Mouse (Mus musculus) granulocyte monocyte progenitor cell, adult 5-6 weeks (primary cell): ENCODE data around the gene Cxcl12. TPM values are rescaled to one million over a fixed set of nuclear protein-coding genes. Genes with fewer than 3 reads are reported as not detected.

Experiments used
- ATAC-seq: replicated peaks from 2 replicates; pipeline ENCODE4 v1.8.0; 2016; ENCODE audit warnings: mild to moderate bottlenecking, moderate TSS enrichment, inconsistent platforms; ENCODE audit not compliant: poor library complexity, severe bottlenecking
- total RNA-seq, 2 experiments: library from RNA; stranded (forward) in 1 of 2; stranded (reverse) in 1 of 2; fragments of 200-712, 200-1000 nt in 1 of 2; fragments of >200 nt in 1 of 2; fragmentation: Nextera tagmentation in 1 of 2; gene quantifications; 2 replicates each; pipeline ENCODE4 v1.2.3; 2014 to 2017

The Cxcl12 gene
- total RNA-seq, 2 experiments from 2014 or later: not detected

DNA sequence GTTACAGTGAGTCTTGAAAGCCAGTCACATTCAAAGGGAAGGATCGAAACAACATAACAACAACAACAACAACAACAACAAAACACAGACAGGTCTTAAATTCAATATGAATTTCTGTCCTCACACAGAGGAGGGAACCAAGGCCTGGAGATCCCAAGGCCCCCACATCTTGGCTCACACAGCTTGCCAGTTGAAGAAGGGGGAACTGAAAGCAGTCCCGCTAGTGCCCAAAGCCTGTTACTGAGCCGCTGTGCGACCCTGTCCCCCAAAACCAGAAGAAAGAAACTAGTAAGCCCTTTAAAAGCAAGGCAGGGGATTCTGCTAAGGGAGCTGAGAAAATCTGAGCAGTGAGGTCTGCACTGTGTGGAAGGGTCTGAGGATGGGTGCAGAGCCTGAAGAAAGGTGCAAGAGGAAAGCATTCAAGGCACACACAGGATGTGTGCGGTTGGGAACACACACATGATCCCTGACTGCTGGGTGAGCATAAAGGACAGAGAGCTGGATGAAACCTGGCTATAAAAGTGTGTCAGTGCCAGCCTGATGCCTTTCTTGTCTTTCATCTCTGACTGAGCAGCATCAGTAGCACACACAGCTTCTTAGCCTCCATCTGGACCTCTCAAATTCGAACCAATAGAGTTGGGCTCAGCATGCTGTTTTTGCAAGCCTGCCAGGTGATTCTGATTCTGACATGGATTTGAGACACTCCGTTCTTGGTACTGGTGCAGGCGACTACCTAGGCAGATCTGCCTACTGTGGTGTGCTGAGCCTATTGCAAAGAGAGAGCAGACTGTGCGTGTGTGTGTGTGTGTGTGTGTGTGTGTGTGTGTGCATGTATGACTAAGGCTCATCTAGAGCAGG lies 50.3 kb downstream of the Cxcl12 start:
- ATAC-seq: peak; percentile 93

DNA sequence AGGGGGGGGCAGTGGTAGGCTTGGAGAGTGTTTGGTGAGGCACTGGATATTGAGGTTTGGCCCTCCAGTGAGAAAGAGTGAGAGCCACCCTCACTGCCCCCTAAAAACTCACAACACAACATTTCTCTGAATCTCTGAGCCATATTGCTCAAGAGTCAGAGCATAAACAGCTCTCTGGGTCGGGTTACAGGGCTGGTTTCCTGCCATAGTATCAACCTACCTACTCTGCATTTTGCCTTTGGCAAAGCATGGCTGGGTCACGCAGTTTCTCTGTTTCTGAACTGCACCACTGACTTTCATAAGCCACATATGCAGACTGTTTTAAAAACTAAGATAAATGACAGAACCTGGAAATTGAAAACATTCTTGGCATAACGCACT lies 51.0 kb downstream of the Cxcl12 start:
- ATAC-seq: peak; percentile 39

DNA sequence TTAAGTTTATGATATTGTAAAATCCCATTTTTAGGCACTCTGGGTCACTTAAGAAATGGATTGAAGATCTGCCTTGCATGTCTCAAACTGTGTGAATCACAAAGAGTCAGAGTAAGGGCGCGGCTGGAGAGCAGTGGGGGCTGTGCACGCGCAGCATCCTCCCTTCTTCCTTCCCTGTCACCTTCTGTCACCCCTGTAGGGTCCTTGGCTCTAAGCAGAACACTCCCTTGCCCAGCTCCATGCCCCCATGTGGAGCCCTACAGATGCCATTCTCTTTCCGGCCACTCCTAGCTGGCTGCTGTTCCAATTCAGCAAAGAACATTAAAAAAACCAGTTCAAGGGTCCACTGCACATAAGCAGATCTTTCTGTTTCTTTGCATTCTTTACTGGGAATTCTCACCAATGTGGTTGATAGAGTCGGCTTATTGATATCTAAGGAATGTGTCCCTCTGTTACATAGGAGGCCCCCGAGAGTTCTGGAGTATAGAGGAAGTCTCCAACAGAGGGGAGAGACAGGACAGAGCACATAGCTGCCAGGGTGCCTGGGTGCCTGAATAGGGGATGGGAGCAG lies 51.7 kb downstream of the Cxcl12 start:
- ATAC-seq: no peak

- ATAC-seq: no peak
Observed at GRCm38 (mm10) chr6:117220831-117221345, 52.6 kb downstream of the Cxcl12 start.
